Mouse (Mus musculus) lung, embryonic 16.5 days (tissue): ENCODE results near the gene Pop4. TPM values are rescaled to one million over a fixed set of nuclear protein-coding genes. Genes with fewer than 3 reads are reported as not detected.

Source experiments
- ATAC-seq: fragments of 200-750 bp; cut with Nextera tagmentation; 2 replicates; pipeline ENCODE4 v1.8.0; 2017; ENCODE audit warnings: low read depth, mild to moderate bottlenecking, moderate library complexity
- H3K27ac ChIP-seq: fragments of 300-500 bp; sonication (generic); 2 replicates; pipeline ENCODE4 v1.5.1; 2014; ENCODE audit warnings: mild to moderate bottlenecking, control low read depth, low read length
- H3K27me3 ChIP-seq: fragments of 300-500 bp; sonication (generic); 2 replicates; pipeline ENCODE4 v1.6.1; 2014; ENCODE audit warnings: low read depth, low read length, mixed read lengths; ENCODE audit not compliant: control insufficient read depth, insufficient read depth
- H3K36me3 ChIP-seq: fragments of 300-500 bp; sonication (generic); 2 replicates; pipeline ENCODE4 v1.6.1; 2014; ENCODE audit warnings: low read length; ENCODE audit not compliant: control insufficient read depth, insufficient read depth
- H3K4me1 ChIP-seq: fragments of 300-500 bp; sonication (generic); replicated peaks from 2 replicates; pipeline ENCODE4 v1.6.1; 2014; ENCODE audit warnings: low read length, mixed read lengths; ENCODE audit not compliant: control insufficient read depth, insufficient read depth
- H3K4me2 ChIP-seq: fragments of 300-500 bp; sonication (generic); 2 replicates; pipeline ENCODE4 v1.6.1; 2014; ENCODE audit warnings: low read depth, low read length, control low read depth
- H3K4me3 ChIP-seq: fragments of 300-500 bp; sonication (generic); 2 replicates; pipeline ENCODE4 v1.5.1; 2014; ENCODE audit warnings: mild to moderate bottlenecking, low read length, control low read depth
- H3K9ac ChIP-seq: fragments of 300-500 bp; sonication (generic); 2 replicates; pipeline ENCODE4 v1.6.1; 2014; ENCODE audit warnings: low read length, control low read depth
- H3K9me3 ChIP-seq: fragments of 300-500 bp; sonication (generic); 2 replicates; pipeline ENCODE4 v1.6.1; 2016; ENCODE audit warnings: low read length; ENCODE audit not compliant: control insufficient read depth
- WGBS: fragments of 180-500 bp; shearing (Covaris S2); extraction: QIAGEN DNeasy Blood & Tissue Kit; methylation state at CpG from one replicate; pipeline ENCODE4 v1.1.7; 2014; 5-methylcytosine and 5-hydroxymethylcytosine counted together
- polyA plus RNA-seq: library from polyadenylated mRNA; unstranded; fragments of >200 nt; fragmentation: Nextera tagmentation; extraction: Ambion mirVana; gene quantifications from 2 replicates; pipeline ENCODE4 v1.2.1, GENCODE M21; 2015

Pop4 gene
- polyA plus RNA-seq, 1 experiment from 2014 or later: 59.7 TPM

DNA sequence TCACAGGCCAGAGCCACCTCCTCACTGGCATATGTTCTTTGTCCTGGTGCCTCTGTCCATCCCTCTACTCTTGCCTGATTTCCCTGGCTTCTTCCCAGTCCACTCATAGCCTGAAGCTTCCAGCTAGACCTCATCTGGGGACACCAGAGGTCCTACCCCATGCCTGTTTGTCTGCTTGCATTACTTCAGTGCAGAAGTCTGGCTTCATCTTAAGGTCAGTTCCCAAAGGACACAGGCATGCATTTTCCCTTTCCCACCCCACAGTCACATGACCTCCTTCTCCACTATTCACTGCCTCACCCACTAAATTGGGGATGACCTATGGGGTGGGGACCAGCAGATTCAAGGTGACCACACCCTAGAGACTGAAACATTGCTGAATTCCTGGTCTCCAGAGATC is 17.8 kb downstream of the Pop4 start:
- ATAC-seq: no peak
- Histone ChIP-seq H3K4me3 (no peak overlapping the region), H3K4me2 (no peak overlapping the region), H3K36me3 (no peaks in the 10 kb centered on the region), H3K4me1 (no peaks in the 10 kb centered on the region), H3K9ac (no peak overlapping the region), H3K9me3 (no peaks in the 10 kb centered on the region), H3K27ac (no peak overlapping the region), H3K27me3 (no peaks in the 10 kb centered on the region)

DNA sequence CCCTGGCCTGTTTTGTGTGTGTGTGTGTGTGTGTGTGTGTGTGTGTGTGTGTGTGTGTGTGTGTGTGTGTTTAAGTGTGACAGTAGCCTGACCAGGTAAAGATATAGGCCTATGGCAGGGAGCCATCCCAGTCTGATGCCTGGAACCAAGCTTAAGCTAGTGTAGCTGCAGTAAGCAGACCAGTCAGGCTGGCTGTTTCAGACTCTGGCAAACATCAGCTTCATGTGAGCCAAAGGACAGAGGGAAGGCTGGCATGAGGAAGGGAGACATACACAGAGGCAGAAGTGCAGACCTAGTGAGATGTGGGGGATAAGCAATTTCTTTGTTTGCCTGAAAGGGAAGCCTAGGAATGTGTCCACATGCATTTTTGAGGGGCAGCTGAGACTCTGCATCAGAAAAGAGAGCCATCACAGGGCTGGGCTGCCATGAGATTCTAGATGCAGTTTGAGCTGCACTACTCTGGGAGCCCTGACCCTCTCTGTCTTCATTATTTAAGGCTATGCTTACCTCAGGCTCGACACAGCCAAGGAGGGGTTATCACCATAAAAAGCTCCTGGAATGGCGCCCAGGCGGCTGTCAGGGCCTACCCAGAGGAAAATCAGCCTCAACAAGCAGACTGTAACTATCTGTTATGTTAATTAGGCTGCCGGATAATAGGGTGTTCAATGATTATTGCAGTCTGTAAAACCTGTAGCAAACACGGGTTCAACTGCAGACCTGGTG is 19.6 kb downstream of the Pop4 start:
- Histone ChIP-seq H3K9ac (no peak overlapping the region), H3K9me3 (no peaks in the 10 kb centered on the region), H3K4me3 (no peak overlapping the region), H3K4me2 (no peak overlapping the region), H3K4me1 (no peaks in the 10 kb centered on the region), H3K36me3 (no peaks in the 10 kb centered on the region), H3K27ac (no peak overlapping the region), H3K27me3 (no peaks in the 10 kb centered on the region)
- ATAC-seq: no peak
- 34% methylated on average over 5 of the region's 5 CpGs for WGBS

DNA sequence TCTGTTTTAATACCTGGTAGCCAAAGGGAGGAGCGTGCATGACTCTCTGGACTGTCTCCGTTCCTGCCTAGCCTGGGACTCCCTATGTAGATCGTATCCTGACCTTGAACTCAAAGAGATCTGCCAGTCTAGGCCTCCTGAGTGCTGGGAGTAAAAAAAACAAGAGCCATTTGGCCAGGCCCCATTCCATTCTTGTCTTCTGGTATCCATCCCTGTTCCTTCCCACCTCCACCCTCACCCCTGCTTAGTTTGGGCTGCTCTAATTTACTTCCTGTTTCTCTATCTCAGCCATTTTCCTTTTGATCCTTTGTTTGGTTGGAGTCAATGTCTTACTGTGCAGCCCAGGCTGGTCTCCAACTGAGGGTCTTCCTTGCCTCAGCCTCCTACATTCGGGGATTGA is 28.8 kb downstream of the Pop4 start:
- no peak overlapping the region for H3K9ac ChIP-seq
- no peaks in the 10 kb centered on the region for H3K36me3 ChIP-seq
- no peak overlapping the region for H3K4me2 ChIP-seq
- no peaks in the 10 kb centered on the region for H3K27me3 ChIP-seq
- no peaks in the 10 kb centered on the region for H3K4me1 ChIP-seq
- WGBS: 79% methylated on average over 4 of the region's 4 CpGs
- no peak overlapping the region for H3K27ac ChIP-seq
- no peak for ATAC-seq
- no peaks in the 10 kb centered on the region for H3K9me3 ChIP-seq
- H3K4me3 ChIP-seq: no peak overlapping the region

DNA sequence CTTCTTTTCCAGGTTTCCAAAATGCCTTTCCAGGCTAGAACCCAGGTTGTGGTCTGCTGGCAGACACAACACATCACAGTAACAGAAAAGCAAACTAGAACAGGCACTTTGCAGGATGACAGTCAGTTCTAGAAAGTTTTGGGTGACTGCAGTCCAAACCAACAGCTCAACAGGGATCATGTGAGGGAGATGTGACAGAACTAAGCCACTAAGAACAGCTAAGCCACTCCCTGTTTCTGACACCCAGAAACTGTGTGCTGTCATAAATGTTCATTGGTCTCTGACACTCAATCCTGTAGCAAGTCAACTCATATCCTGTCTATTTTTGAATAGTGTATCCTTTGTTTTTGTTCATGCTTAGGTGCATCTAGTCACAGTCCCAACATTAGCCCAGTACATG is 34.1 kb downstream of the Pop4 start:
- H3K4me3 ChIP-seq: no peak overlapping the region
- H3K9ac ChIP-seq: no peak overlapping the region
- no peaks in the 10 kb centered on the region for H3K36me3 ChIP-seq
- H3K4me1 ChIP-seq: no peaks in the 10 kb centered on the region
- no peak overlapping the region for H3K27ac ChIP-seq
- H3K27me3 ChIP-seq: no peaks in the 10 kb centered on the region
- H3K4me2 ChIP-seq: no peak overlapping the region
- H3K9me3 ChIP-seq: no peaks in the 10 kb centered on the region
- no peak for ATAC-seq

DNA sequence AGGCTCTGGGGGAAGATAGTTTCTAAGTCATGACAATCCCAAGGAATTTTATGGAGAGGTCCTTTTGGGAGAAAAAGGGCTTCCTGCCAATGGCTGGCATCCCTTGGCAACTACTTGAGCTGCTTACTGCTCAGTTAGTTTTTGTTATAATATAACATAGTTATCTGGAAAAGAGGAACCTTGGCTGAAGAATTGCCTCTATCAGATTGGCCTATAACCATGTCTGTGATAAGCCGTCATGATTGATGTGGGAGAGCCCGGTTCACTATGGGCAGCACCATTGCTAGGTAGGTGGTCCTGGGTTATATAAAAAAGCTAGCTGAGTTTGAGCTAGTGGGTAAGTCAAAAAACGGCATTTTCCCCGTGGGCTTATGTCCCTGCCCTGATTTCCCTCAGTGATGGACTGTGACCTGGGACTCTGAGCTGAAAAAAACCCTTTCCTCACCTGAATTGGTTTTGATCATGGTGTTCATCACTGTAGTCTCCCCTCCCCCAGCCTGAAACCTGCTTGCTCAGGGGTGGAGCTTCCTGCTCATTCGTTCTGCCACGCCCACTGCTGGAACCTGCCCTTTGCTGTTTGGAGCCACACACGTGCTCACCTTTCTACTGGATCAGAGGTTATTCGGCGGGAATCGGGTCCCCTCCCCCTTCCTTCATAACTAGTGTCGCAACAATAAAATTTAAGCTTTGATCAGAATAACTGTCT is 34.7 kb downstream of the Pop4 start:
- Histone ChIP-seq H3K9ac (no peak overlapping the region), H3K4me2 (no peak overlapping the region), H3K27ac (no peak overlapping the region), H3K4me3 (no peak overlapping the region), H3K9me3 (no peaks in the 10 kb centered on the region), H3K27me3 (no peaks in the 10 kb centered on the region), H3K36me3 (no peaks in the 10 kb centered on the region), H3K4me1 (no peaks in the 10 kb centered on the region)
- no peak for ATAC-seq
- 40% methylated on average over 11 of the region's 11 CpGs for WGBS

DNA sequence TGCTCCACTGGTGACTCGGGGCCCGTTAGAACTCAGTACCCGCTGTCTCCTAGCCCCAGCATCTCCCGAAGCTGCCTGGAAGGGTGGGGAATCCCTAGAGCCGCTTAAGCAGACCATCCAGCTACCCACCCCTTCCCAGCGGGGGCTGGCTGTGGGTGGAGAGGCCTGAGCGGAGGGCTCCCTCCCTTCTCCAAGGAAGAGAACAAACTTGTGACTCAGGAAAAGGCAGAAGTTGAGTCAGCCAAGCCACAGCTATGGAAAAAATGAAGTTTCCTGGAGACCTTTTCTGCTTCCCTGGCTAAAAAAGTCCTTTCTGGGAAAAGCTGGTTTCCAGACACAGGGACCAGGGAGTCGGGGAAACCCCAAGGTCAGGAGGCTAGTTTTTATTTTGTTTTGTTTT is 40.9 kb downstream of the Pop4 start:
- H3K27ac ChIP-seq: no peak overlapping the region
- peaks cover 8% of the 10 kb centered on the region for H3K4me1 ChIP-seq
- peaks cover 3% of the 10 kb centered on the region; the same call in 1 of the 2 replicates for H3K27me3 ChIP-seq
- H3K9me3 ChIP-seq: no peaks in the 10 kb centered on the region
- H3K36me3 ChIP-seq: no peaks in the 10 kb centered on the region
- no peak overlapping the region for H3K9ac ChIP-seq
- no peak for ATAC-seq
- no peak overlapping the region for H3K4me3 ChIP-seq
- WGBS: 17% methylated on average over 8 of the region's 8 CpGs
- H3K4me2 ChIP-seq: no peak overlapping the region

DNA sequence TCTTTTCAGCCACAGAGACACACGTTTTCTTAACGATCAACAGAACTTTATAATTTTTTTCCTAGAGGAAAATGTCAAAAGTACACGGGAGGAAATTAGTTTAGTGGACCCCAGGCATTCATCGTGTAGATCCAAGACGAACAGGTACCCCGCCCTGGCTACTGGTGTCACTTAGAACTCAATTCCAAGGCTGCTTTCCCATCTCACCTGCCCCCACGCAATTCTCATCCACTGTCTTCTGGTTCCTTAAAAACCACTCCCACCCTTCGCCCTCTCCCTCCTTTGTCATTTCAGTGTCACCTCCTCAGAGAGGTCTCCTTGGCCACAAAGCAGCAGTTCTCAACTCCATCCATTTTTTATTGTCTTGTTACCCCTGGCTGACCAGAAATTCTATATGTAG is 42.9 kb downstream of the Pop4 start:
- Histone ChIP-seq H3K27ac (no peak overlapping the region), H3K27me3 (peaks cover 3% of the 10 kb centered on the region; the same call in 1 of the 2 replicates), H3K4me2 (peak overlapping the region; percentile 79), H3K36me3 (no peaks in the 10 kb centered on the region), H3K9ac (peak overlapping the region; percentile 69), H3K4me1 (peaks cover 12% of the 10 kb centered on the region), H3K9me3 (no peaks in the 10 kb centered on the region), H3K4me3 (peak overlapping the region; percentile 69)
- ATAC-seq: no peak
- 16% methylated on average over 8 of the region's 8 CpGs for WGBS

DNA sequence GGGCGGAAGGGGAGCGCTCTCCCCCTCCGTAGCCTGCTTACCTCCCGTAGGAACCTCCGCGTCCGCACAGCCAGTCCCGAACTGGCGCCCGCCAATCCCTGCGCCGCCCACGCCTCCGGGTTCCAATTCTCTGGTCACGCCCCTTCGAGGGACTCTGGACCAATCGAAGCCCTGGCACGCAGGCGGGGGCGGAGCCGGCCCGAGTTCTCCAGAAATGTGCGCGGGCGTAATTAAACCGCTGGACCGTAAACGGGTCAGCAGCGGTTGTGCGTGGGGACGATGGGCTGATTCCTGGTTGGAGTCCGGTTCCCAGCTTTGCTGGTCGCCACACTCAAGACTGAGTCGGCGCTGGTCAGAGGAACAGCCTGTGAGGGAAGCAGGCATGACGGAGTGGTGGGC is 43.3 kb downstream of the Pop4 start, which contains the start of gene Plekhf1:
Plekhf1 (minus strand) TSS at position 117 of the 399 bp plus-strand sequence.
- Histone ChIP-seq H3K4me3 (peak within 1 kb of the TSS; percentile 69), H3K9ac (peak within 1 kb of the TSS; percentile 69), H3K27ac (peak within 1 kb of the TSS; percentile 83), H3K9me3 (no peaks in the 10 kb centered on the region), H3K4me1 (peaks cover 12% of the 10 kb centered on the region), H3K36me3 (no peaks in the 10 kb centered on the region), H3K27me3 (peaks cover 3% of the 10 kb centered on the region; the same call in 1 of the 2 replicates), H3K4me2 (peak within 1 kb of the TSS; percentile 79)
- peak; percentile 94 for ATAC-seq
- WGBS: 0% methylated on average over 36 of the region's 36 CpGs

DNA sequence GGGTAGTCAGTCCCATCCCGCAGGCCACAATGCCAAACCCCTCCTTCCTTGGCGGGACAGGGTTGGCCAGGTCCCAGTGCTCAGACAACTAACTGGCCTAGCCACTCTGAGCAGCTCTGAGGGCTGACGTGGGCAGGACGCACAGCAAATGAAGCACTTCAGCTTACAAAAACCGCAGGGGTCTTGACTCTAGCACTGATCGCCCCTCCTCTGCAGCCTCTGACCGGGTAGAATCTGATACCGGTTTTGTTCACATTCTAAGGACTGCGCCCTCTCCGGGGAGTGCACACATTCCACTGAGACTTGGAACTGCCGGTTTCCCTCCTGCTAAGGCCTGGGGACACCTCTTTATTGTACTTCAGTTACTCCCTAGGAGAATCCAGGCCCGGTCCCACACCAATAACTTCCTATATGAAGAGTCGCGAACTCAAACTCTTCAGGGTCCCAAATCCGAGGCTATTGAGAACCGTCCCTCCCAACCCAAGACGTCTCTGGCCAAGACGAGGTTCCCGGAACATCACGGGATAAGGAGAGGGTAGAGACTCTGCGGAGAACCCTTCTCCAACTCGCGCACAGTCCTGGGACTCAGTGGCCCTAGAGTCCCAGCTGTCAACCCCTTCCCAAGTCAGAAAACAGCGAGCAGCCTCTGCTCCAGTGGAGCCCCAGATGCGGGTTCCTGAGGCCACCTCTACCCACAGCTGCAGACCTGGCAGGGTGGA is 43.9 kb downstream of the Pop4 start:
- peaks cover 12% of the 10 kb centered on the region for H3K4me1 ChIP-seq
- no peaks in the 10 kb centered on the region for H3K9me3 ChIP-seq
- under 1% methylated on average over 25 of the region's 25 CpGs for WGBS
- no peaks in the 10 kb centered on the region for H3K36me3 ChIP-seq
- H3K9ac ChIP-seq: peak overlapping the region; percentile 69
- peak; percentile 82 for ATAC-seq
- H3K27ac ChIP-seq: peak overlapping the region; percentile 83
- H3K4me2 ChIP-seq: peak overlapping the region; percentile 79
- H3K4me3 ChIP-seq: peak overlapping the region; percentile 69
- peaks cover 3% of the 10 kb centered on the region; the same call in 1 of the 2 replicates for H3K27me3 ChIP-seq
